Mouse (Mus musculus) embryonic facial prominence, embryonic 13.5 days (tissue): ENCODE data around the gene Gm3526. TPM values are rescaled to one million over a fixed set of nuclear protein-coding genes. Genes with fewer than 3 reads are reported as not detected.
"Not testable (repeated sequence)": the region's sequence is repeated elsewhere in the genome, so short reads cannot be mapped to it uniquely, and the experiment has no call there.

Source experiments
- ATAC-seq: fragments of 200-750 bp; cut with Nextera tagmentation; 2 replicates; pipeline ENCODE4 v1.8.0; 2017; ENCODE audit warnings: low read depth; ENCODE audit not compliant: insufficient number of reproducible peaks, insufficient read depth, low FRiP score, low TSS enrichment
- H3K27ac ChIP-seq: fragments of 300-500 bp; sonication (generic); 2 replicates; pipeline ENCODE4 v1.5.1; 2015; ENCODE audit warnings: moderate library complexity, mild to moderate bottlenecking, inconsistent platforms
- H3K27me3 ChIP-seq: fragments of 300-500 bp; sonication (generic); 2 replicates; pipeline ENCODE4 v1.6.1; 2015; ENCODE audit warnings: mild to moderate bottlenecking, inconsistent platforms
- H3K36me3 ChIP-seq: fragments of 300-500 bp; sonication (generic); 2 replicates; pipeline ENCODE4 v1.6.1; 2015; ENCODE audit warnings: mild to moderate bottlenecking, inconsistent platforms
- H3K4me1 ChIP-seq: fragments of 300-500 bp; sonication (generic); 2 replicates; pipeline ENCODE4 v1.6.1; 2015; ENCODE audit warnings: inconsistent platforms
- H3K4me2 ChIP-seq: fragments of 300-500 bp; sonication (generic); 2 replicates; pipeline ENCODE4 v1.6.1; 2015; ENCODE audit warnings: moderate library complexity, mild to moderate bottlenecking, inconsistent platforms
- H3K4me3 ChIP-seq: fragments of 300-500 bp; sonication (generic); 2 replicates; pipeline ENCODE4 v1.5.1; 2015; ENCODE audit warnings: mild to moderate bottlenecking, inconsistent platforms
- H3K9ac ChIP-seq: fragments of 300-500 bp; sonication (generic); 2 replicates; pipeline ENCODE4 v1.6.1; 2015; ENCODE audit warnings: mild to moderate bottlenecking, inconsistent platforms
- H3K9me3 ChIP-seq: fragments of 300-500 bp; sonication (generic); 2 replicates; pipeline ENCODE4 v1.6.1; 2016; ENCODE audit warnings: inconsistent platforms
- WGBS: fragments of 180-500 bp; shearing (Covaris S2); methylation state at CpG from one replicate; pipeline ENCODE4 v1.1.7; 2015; ENCODE audit warnings: mixed read lengths; 5-methylcytosine and 5-hydroxymethylcytosine counted together
- polyA plus RNA-seq: library from polyadenylated mRNA; unstranded; fragments of >200 nt; fragmentation: Nextera tagmentation; extraction: Ambion mirVana; gene quantifications from 2 replicates; pipeline ENCODE4 v1.2.1, GENCODE M21; 2015

The Gm3526 gene
- not detected in 2 replicates for polyA plus RNA-seq

DNA sequence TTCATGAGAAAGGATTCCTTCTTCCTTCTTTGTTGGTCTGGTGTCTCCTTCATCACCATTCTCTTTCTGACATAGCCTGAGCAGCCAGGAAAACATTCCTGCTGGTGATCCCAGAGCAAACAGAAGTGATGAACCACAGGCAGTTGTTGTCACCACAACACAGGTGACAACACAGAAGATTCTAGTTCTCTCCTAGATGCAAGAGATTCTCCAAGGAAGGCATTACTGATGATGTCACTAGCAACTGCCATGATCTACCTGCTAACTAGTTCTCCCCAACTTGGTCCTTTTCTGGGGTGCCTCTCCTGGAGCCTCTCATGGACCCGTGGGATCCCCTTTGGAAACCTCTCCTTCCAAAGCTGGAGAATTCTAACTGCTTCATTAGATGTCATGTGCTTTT is at the start of gene Gm3526:
Gene Gm3526 (minus strand): TSS at position 101 of the 400 bp plus-strand sequence.
- H3K9me3 ChIP-seq, H3K27me3 ChIP-seq, H3K4me1 ChIP-seq, H3K4me2 ChIP-seq, H3K4me3 ChIP-seq, H3K36me3 ChIP-seq, H3K27ac ChIP-seq, H3K9ac ChIP-seq, ATAC-seq: not testable (repeated sequence)
- no CpG with 5 or more reads among the region's 1 CpGs for WGBS

Other genes with a start within 250 kb of the Gm3526 start
- 0.52 TPM in 1 of 2 replicates, not detected in the other for gene Gm3298, start 244.7 kb downstream of the Gm3526 start, polyA plus RNA-seq
- gene 4930555G01Rik, start 210.0 kb downstream of the Gm3526 start, polyA plus RNA-seq = not detected in 2 replicates
- gene Gm8281, start 189.5 kb downstream of the Gm3526 start, polyA plus RNA-seq = 1.0 and 1.3 TPM in 2 replicates
- not detected in 2 replicates for gene Gm8279, start 129.1 kb downstream of the Gm3526 start, polyA plus RNA-seq
- not detected in 2 replicates for gene Gm3317, start 96.0 kb downstream of the Gm3526 start, polyA plus RNA-seq
- not detected in 2 replicates for gene Gm8271, start 74.8 kb downstream of the Gm3526 start, polyA plus RNA-seq
- gene Gm3542, start 74.3 kb upstream of the Gm3526 start, polyA plus RNA-seq = not detected in 2 replicates
- gene Gm3500, start 128.5 kb upstream of the Gm3526 start, polyA plus RNA-seq = 0.15 and 0.37 TPM in 2 replicates
- gene Gm3194, start 194.9 kb upstream of the Gm3526 start, polyA plus RNA-seq = 0.84 and 0.97 TPM in 2 replicates
- gene Gm8246, start 217.2 kb upstream of the Gm3526 start, polyA plus RNA-seq = not detected in 2 replicates
- not detected in 2 replicates for gene Gm3187, start 223.6 kb upstream of the Gm3526 start, polyA plus RNA-seq
- gene Gm3488, start 241.1 kb upstream of the Gm3526 start, polyA plus RNA-seq = 0.83 and 0.90 TPM in 2 replicates